Mouse (Mus musculus): ENCODE data around the gene Atf6.

DNA sequence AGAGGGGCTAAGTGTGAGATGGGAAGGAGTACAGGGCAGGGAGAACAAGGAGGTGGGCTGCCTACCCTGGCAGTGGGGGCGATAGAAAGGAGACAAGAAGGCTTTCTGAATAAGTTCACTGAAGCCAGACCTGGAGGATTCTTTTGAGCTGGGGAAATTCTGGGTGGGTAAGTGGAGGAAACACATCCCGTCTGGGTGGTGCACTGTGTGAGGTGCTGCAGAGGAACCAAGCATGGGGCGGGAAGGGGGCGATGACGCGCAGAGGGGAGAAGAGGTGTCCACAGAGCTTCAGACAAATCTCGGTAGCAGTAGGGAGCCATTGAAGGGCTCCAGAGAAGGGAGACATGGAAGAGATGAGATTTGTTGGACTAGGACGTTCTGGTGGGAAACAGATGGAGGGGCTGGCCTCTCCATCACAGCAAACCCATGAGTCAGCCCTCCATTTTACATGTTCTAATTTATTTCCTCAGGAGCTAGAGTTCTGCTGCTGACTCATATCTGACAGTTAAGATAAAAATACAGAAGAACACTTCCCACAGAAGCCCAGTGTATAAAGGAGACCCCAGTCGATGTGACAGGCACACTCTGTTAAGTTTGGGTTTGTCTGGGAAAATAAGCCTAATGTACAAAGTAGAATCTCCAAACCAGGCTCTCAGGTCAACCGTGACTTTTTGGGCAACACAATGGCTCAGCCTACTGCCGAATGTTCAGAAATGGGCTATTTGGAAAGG is 135.5 kb downstream of the Atf6 start:
- TF ChIP-seq POLR2A (IDR thresholded peaks at IDR 0.05; ENCODE audit: insufficient read depth, low read depth, low read length) (no peak), CTCF (IDR thresholded peaks at IDR 0.05; ENCODE audit: insufficient read depth, low read depth, low read length) (no peak)

Measured in olfactory bulb, adult 2 months (tissue).